Mouse (Mus musculus): ENCODE measurements around the gene Pnkp. TPM values are rescaled to one million over a fixed set of nuclear protein-coding genes. Genes with fewer than 3 reads are reported as not detected.

Gene Pnkp
- polyA plus RNA-seq, 1 experiment from 2014 or later: 26.6 TPM

- Histone ChIP-seq H3K4me3 (ENCODE audit: low read length) (no peak overlapping the region), H3K27me3 (replicated peaks; ENCODE audit: control insufficient read depth, insufficient read depth, low read length) (no peaks in the 10 kb centered on the region), H3K9ac (ENCODE audit: low read depth, low read length) (no peak overlapping the region), H3K9me3 (ENCODE audit: control insufficient read depth, low read length) (no peaks in the 10 kb centered on the region), H3K27ac (ENCODE audit: low read length) (no peak overlapping the region), H3K4me1 (ENCODE audit: control insufficient read depth, insufficient read depth, low read length) (peaks cover 42% of the 10 kb centered on the region), H3K36me3 (ENCODE audit: control insufficient read depth, insufficient read depth, low read length) (no peaks in the 10 kb centered on the region), H3K4me2 (ENCODE audit: low read depth, low read length) (no peak overlapping the region)
- no peak for ATAC-seq
- WGBS: 80% methylated on average over 7 of the region's 7 CpGs
These were observed 35.1 kb upstream of the Pnkp start for GRCm38 (mm10) chr7:44821666-44822448.

GRCm38 (mm10) chr7:44823409-44823808 is 33.5 kb upstream of the Pnkp start:
- no peak overlapping the region for H3K4me2 ChIP-seq (ENCODE audit: low read depth, low read length)
- no peak overlapping the region for H3K9ac ChIP-seq (ENCODE audit: low read depth, low read length)
- H3K9me3 ChIP-seq (ENCODE audit: control insufficient read depth, low read length): no peaks in the 10 kb centered on the region
- no peaks in the 10 kb centered on the region for H3K36me3 ChIP-seq (ENCODE audit: control insufficient read depth, insufficient read depth, low read length)
- no peak overlapping the region for H3K27ac ChIP-seq (ENCODE audit: low read length)
- ATAC-seq: no peak
- WGBS: 34% methylated on average over 7 of the region's 7 CpGs
- no peaks in the 10 kb centered on the region for H3K27me3 ChIP-seq (replicated peaks; ENCODE audit: control insufficient read depth, insufficient read depth, low read length)
- H3K4me1 ChIP-seq (ENCODE audit: control insufficient read depth, insufficient read depth, low read length): peaks cover 32% of the 10 kb centered on the region
- no peak overlapping the region for H3K4me3 ChIP-seq (ENCODE audit: low read length)

- H3K36me3 ChIP-seq (ENCODE audit: control insufficient read depth, insufficient read depth, low read length): peaks cover 12% of the 10 kb centered on the region
These were observed 32.1 kb upstream of the Pnkp start for GRCm38 (mm10) chr7:44824872-44825271.

GRCm38 (mm10) chr7:44826771-44827170 is 30.2 kb upstream of the Pnkp start:
- Histone ChIP-seq H3K27me3 (replicated peaks; ENCODE audit: control insufficient read depth, insufficient read depth, low read length) (no peaks in the 10 kb centered on the region), H3K4me2 (ENCODE audit: low read depth, low read length) (no peak overlapping the region), H3K36me3 (ENCODE audit: control insufficient read depth, insufficient read depth, low read length) (peaks cover 24% of the 10 kb centered on the region), H3K27ac (ENCODE audit: low read length) (no peak overlapping the region), H3K9me3 (ENCODE audit: control insufficient read depth, low read length) (no peaks in the 10 kb centered on the region), H3K4me3 (ENCODE audit: low read length) (no peak overlapping the region), H3K9ac (ENCODE audit: low read depth, low read length) (no peak overlapping the region), H3K4me1 (ENCODE audit: control insufficient read depth, insufficient read depth, low read length) (peaks cover 7% of the 10 kb centered on the region; the same call in 1 of the 2 replicates)
- 77% methylated on average over 3 of the region's 3 CpGs for WGBS
- ATAC-seq: no peak

More at GRCm38 (mm10) chr7:44824872-44825271, 32.1 kb upstream of the Pnkp start:
- WGBS: 25% methylated on average over 3 of the region's 3 CpGs
- H3K27me3 ChIP-seq (replicated peaks; ENCODE audit: control insufficient read depth, insufficient read depth, low read length): no peaks in the 10 kb centered on the region
- peak; percentile 64; the same call in 1 of the 2 replicates for ATAC-seq
- no peaks in the 10 kb centered on the region for H3K9me3 ChIP-seq (ENCODE audit: control insufficient read depth, low read length)
- H3K9ac ChIP-seq (ENCODE audit: low read depth, low read length): no peak overlapping the region
- no peak overlapping the region for H3K4me3 ChIP-seq (ENCODE audit: low read length)
- no peak overlapping the region for H3K4me2 ChIP-seq (ENCODE audit: low read depth, low read length)
- H3K27ac ChIP-seq (ENCODE audit: low read length): no peak overlapping the region
- H3K4me1 ChIP-seq (ENCODE audit: control insufficient read depth, insufficient read depth, low read length): peaks cover 17% of the 10 kb centered on the region

- no peak for ATAC-seq
- Histone ChIP-seq H3K4me3 (ENCODE audit: low read length) (no peak overlapping the region), H3K4me1 (ENCODE audit: control insufficient read depth, insufficient read depth, low read length) (0 out of 2 replicates have a peak, but pooled peaks cover 2% of the 10 kb centered on the region), H3K4me2 (ENCODE audit: low read depth, low read length) (no peak overlapping the region), H3K9ac (ENCODE audit: low read depth, low read length) (no peak overlapping the region), H3K36me3 (ENCODE audit: control insufficient read depth, insufficient read depth, low read length) (peaks cover 24% of the 10 kb centered on the region), H3K27ac (ENCODE audit: low read length) (no peak overlapping the region), H3K27me3 (replicated peaks; ENCODE audit: control insufficient read depth, insufficient read depth, low read length) (no peaks in the 10 kb centered on the region), H3K9me3 (ENCODE audit: control insufficient read depth, low read length) (no peaks in the 10 kb centered on the region)
- 96% methylated on average over 5 of the region's 5 CpGs for WGBS
These were observed 28.2 kb upstream of the Pnkp start for GRCm38 (mm10) chr7:44828706-44829105.

GRCm38 (mm10) chr7:44832763-44833162 is 24.2 kb upstream of the Pnkp start:
- no peak overlapping the region for H3K27ac ChIP-seq (ENCODE audit: low read length)
- H3K4me2 ChIP-seq (ENCODE audit: low read depth, low read length): no peak overlapping the region
- H3K36me3 ChIP-seq (ENCODE audit: control insufficient read depth, insufficient read depth, low read length): peaks cover 24% of the 10 kb centered on the region
- no peak overlapping the region for H3K9ac ChIP-seq (ENCODE audit: low read depth, low read length)
- 0 out of 2 replicates have a peak, but pooled peaks cover 9% of the 10 kb centered on the region for H3K4me1 ChIP-seq (ENCODE audit: control insufficient read depth, insufficient read depth, low read length)
- H3K27me3 ChIP-seq (replicated peaks; ENCODE audit: control insufficient read depth, insufficient read depth, low read length): no peaks in the 10 kb centered on the region
- H3K9me3 ChIP-seq (ENCODE audit: control insufficient read depth, low read length): no peaks in the 10 kb centered on the region
- H3K4me3 ChIP-seq (ENCODE audit: low read length): no peak overlapping the region
- WGBS: 61% methylated on average over 4 of the region's 4 CpGs
- ATAC-seq: no peak

GRCm38 (mm10) chr7:44835373-44836015 is 21.4 kb upstream of the Pnkp start:
- H3K4me3 ChIP-seq (ENCODE audit: low read length): no peak overlapping the region

GRCm38 (mm10) chr7:44836016-44836404 is 20.9 kb upstream of the Pnkp start:
- H3K9me3 ChIP-seq (ENCODE audit: control insufficient read depth, low read length): no peaks in the 10 kb centered on the region
- H3K4me3 ChIP-seq (ENCODE audit: low read length): no peak overlapping the region
- ATAC-seq: no peak
- peaks cover 21% of the 10 kb centered on the region for H3K4me1 ChIP-seq (ENCODE audit: control insufficient read depth, insufficient read depth, low read length)
- peaks cover 5% of the 10 kb centered on the region; the same call in 1 of the 2 replicates for H3K27me3 ChIP-seq (replicated peaks; ENCODE audit: control insufficient read depth, insufficient read depth, low read length)
- 0 out of 2 replicates have a peak, but pooled peaks cover 2% of the 10 kb centered on the region for H3K36me3 ChIP-seq (ENCODE audit: control insufficient read depth, insufficient read depth, low read length)
- H3K27ac ChIP-seq (ENCODE audit: low read length): no peak overlapping the region
- WGBS: 43% methylated on average over 3 of the region's 3 CpGs
- H3K4me2 ChIP-seq (ENCODE audit: low read depth, low read length): no peak overlapping the region
- H3K9ac ChIP-seq (ENCODE audit: low read depth, low read length): 0 out of 2 replicates have a peak overlapping the region, but pooled peaks have one; percentile 7

More at GRCm38 (mm10) chr7:44835373-44836015, 21.4 kb upstream of the Pnkp start:
- H3K27me3 ChIP-seq (replicated peaks; ENCODE audit: control insufficient read depth, insufficient read depth, low read length): 0 out of 2 replicates have a peak, but pooled peaks cover 3% of the 10 kb centered on the region
- whole genome bisulfite sequencing: 100% methylated on average over 1 of the region's 1 CpGs
- ATAC-seq: no peak
- H3K36me3 ChIP-seq (ENCODE audit: control insufficient read depth, insufficient read depth, low read length): 0 out of 2 replicates have a peak, but pooled peaks cover 7% of the 10 kb centered on the region
- H3K27ac ChIP-seq (ENCODE audit: low read length): no peak overlapping the region
- no peaks in the 10 kb centered on the region for H3K9me3 ChIP-seq (ENCODE audit: control insufficient read depth, low read length)
- no peak overlapping the region for H3K4me2 ChIP-seq (ENCODE audit: low read depth, low read length)
- H3K4me1 ChIP-seq (ENCODE audit: control insufficient read depth, insufficient read depth, low read length): peaks cover 21% of the 10 kb centered on the region
- H3K9ac ChIP-seq (ENCODE audit: low read depth, low read length): no peak overlapping the region

- H3K9me3 ChIP-seq (ENCODE audit: control insufficient read depth, low read length): no peaks in the 10 kb centered on the region
- ATAC-seq: no peak
- 80% methylated on average over 9 of the region's 9 CpGs for WGBS
- no peak overlapping the region for H3K27ac ChIP-seq (ENCODE audit: low read length)
- peaks cover 21% of the 10 kb centered on the region for H3K4me1 ChIP-seq (ENCODE audit: control insufficient read depth, insufficient read depth, low read length)
- no peaks in the 10 kb centered on the region for H3K36me3 ChIP-seq (ENCODE audit: control insufficient read depth, insufficient read depth, low read length)
- no peak overlapping the region for H3K4me2 ChIP-seq (ENCODE audit: low read depth, low read length)
- H3K27me3 ChIP-seq (replicated peaks; ENCODE audit: control insufficient read depth, insufficient read depth, low read length): peaks cover 5% of the 10 kb centered on the region; the same call in 1 of the 2 replicates
- no peak overlapping the region for H3K4me3 ChIP-seq (ENCODE audit: low read length)
- 0 out of 2 replicates have a peak overlapping the region, but pooled peaks have one; percentile 7 for H3K9ac ChIP-seq (ENCODE audit: low read depth, low read length)
These were observed 20.4 kb upstream of the Pnkp start for GRCm38 (mm10) chr7:44836423-44837053.
